Mouse (Mus musculus) embryonic facial prominence, embryonic 14.5 days (tissue): ENCODE data around the gene Pigq. TPM values are rescaled to one million over a fixed set of nuclear protein-coding genes. Genes with fewer than 3 reads are reported as not detected.

ENCODE experiments used
- ATAC-seq: fragments of 200-750 bp; cut with Nextera tagmentation; 2 replicates; pipeline ENCODE4 v1.8.0; 2017; ENCODE audit warnings: low read depth, moderate number of reproducible peaks, moderate TSS enrichment
- DNase-seq: peaks from one replicate; pipeline ENCODE4 v3.0.0-alpha.2; 2015; ENCODE audit warnings: low spot score
- H3K27ac ChIP-seq: fragments of 300-500 bp; sonication (generic); replicated peaks from 2 replicates; pipeline ENCODE4 v1.5.1; 2014; ENCODE audit warnings: low read depth, mild to moderate bottlenecking, low read length, moderate library complexity
- H3K27me3 ChIP-seq: fragments of 300-500 bp; sonication (generic); replicated peaks from 2 replicates; pipeline ENCODE4 v1.6.1; 2014; ENCODE audit warnings: low read length; ENCODE audit not compliant: control insufficient read depth, insufficient read depth
- H3K36me3 ChIP-seq: fragments of 300-500 bp; sonication (generic); 2 replicates; pipeline ENCODE4 v1.6.1; 2014; ENCODE audit warnings: low read length, mixed read lengths; ENCODE audit not compliant: control insufficient read depth, insufficient read depth
- H3K4me1 ChIP-seq: fragments of 300-500 bp; sonication (generic); 2 replicates; pipeline ENCODE4 v1.6.1; 2014; ENCODE audit warnings: antibody characterized with exemption, low read length; ENCODE audit not compliant: control insufficient read depth, insufficient read depth
- H3K4me2 ChIP-seq: fragments of 300-500 bp; sonication (generic); 2 replicates; pipeline ENCODE4 v1.6.1; 2014; ENCODE audit warnings: low read depth, mild to moderate bottlenecking, low read length, moderate library complexity, mixed read lengths
- H3K4me3 ChIP-seq: fragments of 300-500 bp; sonication (generic); 2 replicates; pipeline ENCODE4 v1.5.1; 2014; ENCODE audit warnings: low read depth, mild to moderate bottlenecking, low read length
- H3K9ac ChIP-seq: fragments of 300-500 bp; sonication (generic); 2 replicates; pipeline ENCODE4 v1.6.1; 2014; ENCODE audit warnings: low read depth, mild to moderate bottlenecking, low read length, moderate library complexity, mixed read lengths
- H3K9me3 ChIP-seq: fragments of 300-500 bp; sonication (generic); 2 replicates; pipeline ENCODE4 v1.6.1; 2016; ENCODE audit warnings: low read length; ENCODE audit not compliant: control insufficient read depth
- WGBS: fragments of 180-500 bp; shearing (Covaris S2); extraction: QIAGEN DNeasy Blood & Tissue Kit; methylation state at CpG from one replicate; pipeline ENCODE4 v1.1.7; 2014; 5-methylcytosine and 5-hydroxymethylcytosine counted together
- polyA plus RNA-seq: library from polyadenylated mRNA; unstranded; fragments of >200 nt; fragmentation: Nextera tagmentation; extraction: Ambion mirVana; gene quantifications from 2 replicates; pipeline ENCODE4 v1.2.1, GENCODE M21; 2014

The Pigq gene
- polyA plus RNA-seq, 1 experiment from 2014 or later = 51.8 TPM

- ATAC-seq (no peak), DNase-seq (no peak)
- H3K27me3 ChIP-seq = no peaks in the 10 kb centered on the region
- H3K4me3 ChIP-seq = no peak overlapping the region
- no peaks in the 10 kb centered on the region for H3K9me3 ChIP-seq
- no peak overlapping the region for H3K27ac ChIP-seq
- no peak overlapping the region for H3K9ac ChIP-seq
- peaks cover 44% of the 10 kb centered on the region for H3K36me3 ChIP-seq
- H3K4me1 ChIP-seq = no peaks in the 10 kb centered on the region
- H3K4me2 ChIP-seq = no peak overlapping the region
- 89% methylated on average over 3 of the region's 3 CpGs for WGBS
Observed at GRCm38 (mm10) chr17:25888837-25889236, 55.9 kb downstream of the Pigq start.

GRCm38 (mm10) chr17:25887467-25887866, 57.3 kb downstream of the Pigq start:
- Histone ChIP-seq H3K9ac (no peak overlapping the region), H3K27ac (no peak overlapping the region), H3K27me3 (no peaks in the 10 kb centered on the region), H3K9me3 (no peaks in the 10 kb centered on the region), H3K36me3 (peaks cover 58% of the 10 kb centered on the region), H3K4me1 (no peaks in the 10 kb centered on the region), H3K4me2 (no peak overlapping the region), H3K4me3 (no peak overlapping the region)
- ATAC-seq (no peak), DNase-seq (no peak)
- 82% methylated on average over 10 of the region's 10 CpGs for WGBS

- Histone ChIP-seq H3K9ac (no peak overlapping the region), H3K9me3 (no peaks in the 10 kb centered on the region), H3K36me3 (peaks cover 65% of the 10 kb centered on the region), H3K4me1 (no peaks in the 10 kb centered on the region), H3K4me2 (no peak overlapping the region), H3K27me3 (no peaks in the 10 kb centered on the region), H3K27ac (no peak overlapping the region), H3K4me3 (no peak overlapping the region)
- DNase-seq = no peak
- no peak for ATAC-seq
Observed at GRCm38 (mm10) chr17:25886806-25887205, 57.9 kb downstream of the Pigq start.

- ATAC-seq = 0 out of 2 replicates have a peak, but pooled peaks have one; percentile 23
- H3K36me3 ChIP-seq = peaks cover 68% of the 10 kb centered on the region
Observed at GRCm38 (mm10) chr17:25885636-25886035, 59.1 kb downstream of the Pigq start.

GRCm38 (mm10) chr17:25883824-25884223, 60.9 kb downstream of the Pigq start:
- no peak overlapping the region for H3K4me2 ChIP-seq
- no peaks in the 10 kb centered on the region for H3K4me1 ChIP-seq
- H3K4me3 ChIP-seq = no peak overlapping the region
- 92% methylated on average over 3 of the region's 3 CpGs for WGBS
- H3K27ac ChIP-seq = no peak overlapping the region
- no peak overlapping the region for H3K9ac ChIP-seq
- ATAC-seq (no peak), DNase-seq (no peak)
- H3K27me3 ChIP-seq = no peaks in the 10 kb centered on the region
- H3K9me3 ChIP-seq = no peaks in the 10 kb centered on the region
- peaks cover 56% of the 10 kb centered on the region for H3K36me3 ChIP-seq

More at GRCm38 (mm10) chr17:25885636-25886035, 59.1 kb downstream of the Pigq start:
- WGBS = 34% methylated on average over 4 of the region's 4 CpGs
- H3K4me1 ChIP-seq = no peaks in the 10 kb centered on the region
- no peak overlapping the region for H3K4me3 ChIP-seq
- no peaks in the 10 kb centered on the region for H3K27me3 ChIP-seq
- H3K4me2 ChIP-seq = no peak overlapping the region
- no peak for DNase-seq
- no peak overlapping the region for H3K27ac ChIP-seq
- H3K9me3 ChIP-seq = no peaks in the 10 kb centered on the region
- H3K9ac ChIP-seq = no peak overlapping the region

GRCm38 (mm10) chr17:25883268-25883667, 61.5 kb downstream of the Pigq start:
- Histone ChIP-seq H3K4me1 (no peaks in the 10 kb centered on the region), H3K4me3 (no peak overlapping the region), H3K4me2 (no peak overlapping the region), H3K36me3 (peaks cover 56% of the 10 kb centered on the region), H3K9ac (no peak overlapping the region), H3K27me3 (no peaks in the 10 kb centered on the region), H3K9me3 (no peaks in the 10 kb centered on the region), H3K27ac (no peak overlapping the region)
- ATAC-seq (no peak), DNase-seq (no peak)
- 85% methylated on average over 8 of the region's 8 CpGs for WGBS

- Histone ChIP-seq H3K4me3 (no peak overlapping the region), H3K9me3 (no peaks in the 10 kb centered on the region), H3K4me1 (no peaks in the 10 kb centered on the region), H3K27me3 (no peaks in the 10 kb centered on the region), H3K27ac (no peak overlapping the region), H3K9ac (no peak overlapping the region), H3K36me3 (peaks cover 51% of the 10 kb centered on the region), H3K4me2 (no peak overlapping the region)
- ATAC-seq = no peak
- no peak for DNase-seq
- 25% methylated on average over 5 of the region's 5 CpGs for WGBS
Observed at GRCm38 (mm10) chr17:25882306-25882705, 62.4 kb downstream of the Pigq start.

GRCm38 (mm10) chr17:25881691-25882090, 63.0 kb downstream of the Pigq start:
- WGBS = 35% methylated on average over 4 of the region's 4 CpGs
- Histone ChIP-seq H3K4me2 (no peak overlapping the region), H3K9ac (no peak overlapping the region), H3K27ac (no peak overlapping the region), H3K27me3 (no peaks in the 10 kb centered on the region), H3K36me3 (peaks cover 49% of the 10 kb centered on the region), H3K9me3 (no peaks in the 10 kb centered on the region), H3K4me1 (no peaks in the 10 kb centered on the region; the same call in 1 of the 2 replicates), H3K4me3 (no peak overlapping the region)
- no peak for ATAC-seq
- no peak for DNase-seq

GRCm38 (mm10) chr17:25880913-25881641, 63.7 kb downstream of the Pigq start:
- Histone ChIP-seq H3K4me3 (no peak overlapping the region), H3K27me3 (no peaks in the 10 kb centered on the region), H3K27ac (no peak overlapping the region), H3K9ac (no peak overlapping the region), H3K4me1 (peaks cover 5% of the 10 kb centered on the region; the same call in 1 of the 2 replicates), H3K4me2 (no peak overlapping the region), H3K36me3 (peaks cover 49% of the 10 kb centered on the region), H3K9me3 (no peaks in the 10 kb centered on the region)
- DNase-seq (no peak), ATAC-seq (no peak)
- 2% methylated on average over 5 of the region's 5 CpGs for WGBS
